Comparison of ENCODE assay signal across 26 mouse cellular contexts in genomic region chr19:58609716-58610115, GRCm38 (mm10). TPM values are rescaled to one million over a fixed set of nuclear protein-coding genes. Genes with fewer than 3 reads are reported as not detected.
DNase-seq lines count a peak whose midpoint lies in the region; ATAC-seq lines count a peak whose summit lies in the region.
"Had no signal": no experiment of that assay in that cellular context is flagged by ENCODE, and none has a peak within 500 bp of the region (broad histone marks: within the 10 kb centered on the region; RNA-seq: fewer than 3 reads in every experiment).

No protein-coding gene starts in this region.

- no peak overlapping the region for H3K4me3 ChIP-seq in lung, embryonic 15.5 days
- H3K4me3 ChIP-seq: forebrain, embryonic 10.5 days; heart, embryonic 13.5 days; left cerebral cortex, adult 2 months had no signal

- H3K4me1 ChIP-seq in lung, embryonic 15.5 days = no peaks in the 10 kb centered on the region
- H3K4me1 ChIP-seq: forebrain, embryonic 10.5 days; heart, embryonic 13.5 days had no signal

- peak overlapping the region; percentile 37; the same call in 1 of the 2 replicates for H3K27ac ChIP-seq in lung, embryonic 15.5 days
- H3K27ac ChIP-seq: forebrain, embryonic 10.5 days; heart, embryonic 13.5 days; hindbrain, postnatal 0 days; left cerebral cortex, adult 2 months had no signal

- no peak overlapping the region for H3K4me2 ChIP-seq in lung, embryonic 15.5 days
- H3K4me2 ChIP-seq: heart, embryonic 13.5 days; liver, embryonic 11.5 days had no signal

- H3K9ac ChIP-seq in lung, embryonic 15.5 days = no peak overlapping the region
- H3K9ac ChIP-seq: forebrain, postnatal 0 days; heart, embryonic 13.5 days had no signal

- no peaks in the 10 kb centered on the region for H3K9me3 ChIP-seq in lung, embryonic 15.5 days
- H3K9me3 ChIP-seq: forebrain, embryonic 10.5 days; heart, embryonic 13.5 days had no signal

- peak; percentile 35; the same call in 1 of the 2 replicates for ATAC-seq in lung, embryonic 15.5 days (ENCODE audit: borderline replicate concordance, extremely low read depth, low FRiP score, low TSS enrichment)
- ATAC-seq in cerebellum, adult (ENCODE audit: insufficient number of reproducible peaks, low FRiP score, low TSS enrichment) = no peak
- ATAC-seq: activated CD4-positive, CD25-positive, alpha-beta regulatory T cell, adult 4 months; forebrain, postnatal 0 days; hindbrain, postnatal 0 days; intestine, embryonic 16.5 days had no signal

- no peaks in the 10 kb centered on the region for H3K27me3 ChIP-seq in lung, embryonic 15.5 days
- H3K27me3 ChIP-seq: CH12.LX; heart, embryonic 13.5 days had no signal

- peak; percentile 17 for DNase-seq in kidney, adult 9 months
- no peak for DNase-seq in kidney, adult 18-20 months
- DNase-seq in lung, adult 18-20 months = peak; percentile 49 to 72
- DNase-seq in lung, postnatal 36 days = peak; percentile 69
- DNase-seq in thymus, postnatal 10 days (ENCODE audit: low spot score in 2 of 2) = no peak
- DNase-seq: adrenal gland, postnatal 14 days; B cell, adult 2 months; cerebellum, adult 9-11 months; forebrain, postnatal 0 days; gastrocnemius, postnatal 14 days; heart, adult 18-20 months; heart, postnatal 14 days; midbrain, embryonic 14.5 days; thymus, adult 2 months had no signal

- no peaks in the 10 kb centered on the region for H3K36me3 ChIP-seq in lung, embryonic 15.5 days
- H3K36me3 ChIP-seq: forebrain, embryonic 10.5 days; G1E; heart, embryonic 13.5 days had no signal

- 47% methylated on average over 1 of the region's 1 CpGs for WGBS in lung, embryonic 15.5 days

RNA-seq across cellular contexts. Expression of gene Pnlip, which starts 42.6 kb away (rescaled TPM):
- not detected in 2 replicates for polyA plus RNA-seq in lung, embryonic 15.5 days (2015; fragmentation: Nextera tagmentation; extraction: Ambion mirVana)
- polyA plus RNA-seq: activated CD4-positive, CD25-positive, alpha-beta regulatory T cell, adult 4 months; forebrain, embryonic 10.5 days; G1E; heart, embryonic 13.5 days; limb, embryonic 11.5 days; midbrain, embryonic 14.5 days had no signal

Comparison
In these comparisons a context has a peak if more than half of its experiments do, and no peak if none do; other contexts are left out.
1. DNase-seq: peak in kidney, adult 9 months (single experiment), lung, adult 18-20 months (2 of 2) and lung, postnatal 36 days (single experiment); none in kidney, adult 18-20 months (single experiment) and thymus, postnatal 10 days (0 of 2).